Mouse (Mus musculus) hematopoietic stem cell, adult 5-6 weeks (primary cell): ENCODE results near the gene Fam69a. TPM values are rescaled to one million over a fixed set of nuclear protein-coding genes. Genes with fewer than 3 reads are reported as not detected.
A peak's percentile ranks its signal among the peaks of the same experiment; 100 is the strongest.
"Not testable (repeated sequence)": the region's sequence is repeated elsewhere in the genome, so short reads cannot be mapped to it uniquely, and the experiment has no call there.

Source experiments
- ATAC-seq, 2 experiments: fragments of 125-278 bp in 1 of 2; replicated peaks in 1 of 2; 2 replicates each; pipeline ENCODE4 v1.8.0; 2016 to 2017; ENCODE audit warnings: inconsistent platforms in 2 of 2, mild to moderate bottlenecking in 2 of 2, moderate number of reproducible peaks in 2 of 2, low read depth in 1 of 2, moderate TSS enrichment in 1 of 2; ENCODE audit not compliant: low FRiP score in 2 of 2, poor library complexity in 2 of 2, severe bottlenecking in 2 of 2, insufficient read depth in 1 of 2, low TSS enrichment in 1 of 2
- total RNA-seq: library from RNA; stranded (forward); fragments of 172-1452, 232-1000 nt; gene quantifications from 2 replicates; pipeline ENCODE4 v1.2.3, GENCODE M21; 2017

Gene Fam69a
- total RNA-seq, 1 experiment from 2014 or later = 7.1 TPM

DNA sequence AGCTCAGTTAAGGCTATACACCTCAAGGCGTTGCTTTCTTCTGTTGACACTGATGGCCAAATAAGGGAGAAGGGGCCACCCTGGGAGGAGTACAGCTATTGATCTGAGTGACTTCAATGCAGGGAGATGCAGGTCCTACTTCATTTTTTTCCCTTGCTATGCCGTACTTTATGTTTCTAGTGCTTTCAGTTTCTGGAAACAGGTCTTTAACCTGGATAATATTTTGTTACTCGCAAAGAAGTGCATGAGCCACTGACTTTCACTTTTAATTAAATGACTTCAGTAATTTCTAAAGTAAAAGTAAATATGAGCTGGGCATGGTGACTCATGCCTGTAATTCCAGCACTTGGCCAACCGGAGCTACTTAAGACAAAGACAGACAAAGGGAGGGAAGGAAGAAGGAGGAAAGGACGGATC lies 958 bp upstream of the Fam69a start:
- ATAC-seq = peak; percentile 23 to 29; a peak in 2 of 4 replicates

DNA sequence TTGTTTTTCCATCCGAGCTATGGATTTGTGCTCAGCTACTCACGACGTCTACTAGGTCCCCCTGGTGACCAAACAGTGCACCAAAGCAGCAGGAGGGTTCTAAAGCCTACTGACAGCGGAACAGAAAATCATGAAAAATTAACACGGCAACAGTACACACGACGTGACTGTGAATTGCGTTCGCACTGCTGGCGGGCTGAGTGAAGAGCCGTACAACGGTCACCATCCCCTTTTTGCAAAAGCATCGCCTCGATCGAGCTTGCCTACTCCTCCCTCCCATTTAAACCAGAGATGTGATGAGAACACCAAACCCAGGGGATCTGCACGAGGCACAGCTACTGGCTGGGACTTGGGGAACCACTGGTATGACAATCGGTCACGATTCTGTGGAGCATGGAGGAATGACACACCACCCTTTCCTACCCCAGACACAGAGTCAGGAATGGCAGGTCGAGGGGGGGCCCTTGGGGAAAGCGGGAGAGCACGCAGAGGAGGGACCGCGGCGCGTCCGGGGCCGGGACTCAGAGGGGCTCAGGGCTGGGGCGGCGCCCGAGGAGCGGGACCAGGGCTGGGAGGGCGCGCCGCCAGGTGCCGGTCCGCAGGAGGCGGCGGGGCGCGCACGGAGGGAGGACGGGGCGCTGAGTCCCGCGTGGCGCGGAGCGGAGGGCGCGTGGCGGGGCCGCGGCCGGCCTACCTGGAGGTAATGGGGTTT lies 474 bp downstream of the Fam69a start:
- ATAC-seq = peak; percentile 64 to 80

DNA sequence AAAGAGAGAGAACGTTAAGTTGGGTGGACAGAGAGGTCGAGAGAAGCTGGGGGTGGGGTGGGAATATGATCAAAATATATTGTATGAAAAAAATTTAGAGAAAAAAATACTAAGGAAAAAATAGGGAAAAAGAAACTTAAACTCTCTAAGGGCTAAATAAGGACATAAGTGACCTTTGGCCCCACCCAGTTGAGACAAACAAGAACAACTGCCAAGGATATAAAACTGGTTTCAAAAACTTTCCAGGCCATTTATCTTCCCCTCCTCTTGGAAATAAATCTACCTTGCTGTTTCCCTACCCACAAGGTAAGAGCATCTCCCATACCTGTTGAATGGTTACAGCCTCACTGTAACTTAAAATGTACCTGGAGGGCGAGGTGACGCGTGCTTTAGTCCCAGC lies 2.9 kb downstream of the Fam69a start:
- no peak for ATAC-seq

DNA sequence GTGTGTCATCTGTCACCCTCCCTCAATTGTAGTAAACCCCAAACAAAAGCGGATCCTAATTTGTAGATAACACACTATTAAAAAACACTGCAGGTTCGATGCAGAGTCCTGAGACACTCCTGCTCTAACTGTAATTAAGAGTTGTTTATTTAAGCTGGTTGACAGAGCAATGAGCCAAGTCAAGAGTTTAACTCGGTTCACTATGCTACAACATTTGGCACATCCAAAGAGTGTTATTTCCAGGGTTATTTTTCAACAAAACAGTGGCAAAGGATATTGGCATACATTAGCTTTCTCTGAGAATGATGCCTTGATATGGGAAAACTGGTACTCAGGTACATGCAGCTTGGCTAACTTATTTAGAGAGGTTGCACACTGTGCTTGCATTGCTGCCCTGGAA lies 4.9 kb downstream of the Fam69a start:
- ATAC-seq = no peak

DNA sequence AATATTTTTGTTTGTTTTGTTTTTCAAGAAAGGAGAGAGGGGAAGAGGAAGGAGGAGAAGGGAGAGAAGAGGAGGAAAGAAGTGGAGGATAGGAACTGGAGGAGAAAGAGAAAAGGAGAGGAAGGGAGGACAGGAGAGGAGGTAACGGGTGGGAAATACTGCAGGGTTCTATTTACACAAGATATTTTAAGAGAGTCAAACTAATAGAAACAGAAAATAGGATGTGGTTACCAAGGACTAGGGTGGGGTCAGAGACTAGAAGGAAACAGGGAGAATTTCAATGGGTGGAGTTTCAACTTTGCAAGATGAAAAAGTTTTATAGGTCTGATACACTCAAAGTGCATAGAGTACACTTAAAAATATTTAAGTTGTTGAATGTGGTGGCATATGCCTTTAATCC lies 7.0 kb downstream of the Fam69a start:
- no peak for ATAC-seq

DNA sequence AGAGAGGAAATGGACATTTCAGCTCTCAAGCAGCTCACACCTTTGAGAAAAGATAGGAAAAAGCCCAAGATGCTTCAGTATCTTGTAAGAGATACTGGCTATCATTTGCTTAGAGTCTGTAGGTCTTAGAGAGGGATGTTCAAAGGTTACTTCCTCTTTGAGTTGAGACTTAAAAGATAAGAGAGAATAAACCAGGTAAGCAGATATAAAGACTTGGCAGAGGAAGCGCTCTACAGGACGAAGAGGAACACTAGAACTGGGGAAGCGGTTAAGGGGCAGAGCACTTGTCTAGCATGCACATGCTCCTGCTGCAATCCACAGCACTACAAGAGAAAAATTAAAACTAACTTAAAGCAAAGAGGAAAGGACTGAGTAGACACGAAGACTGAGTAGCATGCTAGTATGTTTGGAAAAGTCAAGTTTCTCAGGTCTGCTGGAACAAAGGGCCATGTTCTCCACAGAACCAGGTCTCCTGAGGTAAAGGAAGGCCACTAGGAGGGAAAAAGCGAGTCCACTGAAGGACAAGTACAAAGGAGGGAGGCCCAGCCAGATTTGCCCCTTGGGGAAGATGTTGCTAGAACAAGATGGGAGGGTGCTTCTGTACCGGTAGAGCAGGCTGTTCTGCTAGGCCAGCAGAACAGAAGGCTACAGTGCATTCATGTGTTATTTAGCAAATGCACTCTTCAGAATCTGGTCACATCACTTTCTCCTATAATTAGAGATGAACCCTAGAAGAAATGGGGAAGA lies 8.4 kb downstream of the Fam69a start:
- peak in 1 of 2 experiments; percentile 58; a peak in 1 of 4 replicates for ATAC-seq

DNA sequence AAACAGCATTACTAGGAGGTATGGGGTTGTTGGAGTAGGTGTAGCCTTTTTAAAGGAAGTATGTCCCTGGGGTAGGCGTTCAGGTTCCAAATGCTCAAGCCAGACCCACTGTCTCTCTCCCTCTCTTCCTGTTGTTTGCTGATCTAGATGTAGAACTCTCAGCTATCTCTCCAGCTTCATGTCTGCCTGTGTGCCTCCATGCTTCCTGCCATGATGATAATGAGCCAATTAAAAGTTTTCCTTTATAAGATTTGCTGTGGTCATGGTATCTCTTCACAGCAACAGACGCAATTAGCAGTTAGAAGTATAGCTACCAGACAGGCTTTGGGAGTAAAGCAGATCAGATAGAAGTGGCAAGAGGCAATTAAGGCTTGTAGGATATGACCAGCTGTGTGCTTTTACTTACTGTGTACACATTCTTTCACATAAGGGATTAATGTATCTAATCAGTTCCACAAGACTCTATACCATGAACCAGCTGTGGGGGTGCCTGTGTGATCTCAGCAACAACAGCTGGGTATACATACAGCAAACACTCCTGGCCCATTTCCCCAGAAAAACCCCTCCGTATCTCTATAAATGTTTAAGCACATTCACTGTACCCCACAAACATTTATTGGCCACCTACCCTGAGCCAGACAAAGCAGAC lies 9.1 kb downstream of the Fam69a start:
- ATAC-seq = no peak; a peak in 1 of 4 replicates

DNA sequence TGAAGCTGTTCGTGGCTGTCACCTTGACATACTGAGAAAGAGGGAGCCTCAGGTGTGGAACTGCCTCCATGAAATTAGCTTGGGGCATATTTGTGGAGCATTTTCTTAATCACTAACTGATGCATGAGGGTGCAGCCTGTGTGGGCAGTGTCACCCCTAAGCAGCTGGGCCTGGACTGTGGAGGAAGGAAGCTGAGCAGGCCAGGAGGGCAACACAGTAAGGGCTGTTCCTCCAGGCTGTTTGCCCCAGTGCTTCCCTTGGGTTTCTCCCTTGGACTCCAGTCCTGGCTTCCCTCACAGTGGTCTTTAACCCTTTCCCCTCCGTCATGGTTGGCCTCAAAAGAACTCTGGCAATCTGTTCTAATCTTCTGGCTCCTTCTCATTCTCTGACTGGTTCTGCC lies 13.6 kb downstream of the Fam69a start:
- ATAC-seq = peak; percentile 68 to 75

DNA sequence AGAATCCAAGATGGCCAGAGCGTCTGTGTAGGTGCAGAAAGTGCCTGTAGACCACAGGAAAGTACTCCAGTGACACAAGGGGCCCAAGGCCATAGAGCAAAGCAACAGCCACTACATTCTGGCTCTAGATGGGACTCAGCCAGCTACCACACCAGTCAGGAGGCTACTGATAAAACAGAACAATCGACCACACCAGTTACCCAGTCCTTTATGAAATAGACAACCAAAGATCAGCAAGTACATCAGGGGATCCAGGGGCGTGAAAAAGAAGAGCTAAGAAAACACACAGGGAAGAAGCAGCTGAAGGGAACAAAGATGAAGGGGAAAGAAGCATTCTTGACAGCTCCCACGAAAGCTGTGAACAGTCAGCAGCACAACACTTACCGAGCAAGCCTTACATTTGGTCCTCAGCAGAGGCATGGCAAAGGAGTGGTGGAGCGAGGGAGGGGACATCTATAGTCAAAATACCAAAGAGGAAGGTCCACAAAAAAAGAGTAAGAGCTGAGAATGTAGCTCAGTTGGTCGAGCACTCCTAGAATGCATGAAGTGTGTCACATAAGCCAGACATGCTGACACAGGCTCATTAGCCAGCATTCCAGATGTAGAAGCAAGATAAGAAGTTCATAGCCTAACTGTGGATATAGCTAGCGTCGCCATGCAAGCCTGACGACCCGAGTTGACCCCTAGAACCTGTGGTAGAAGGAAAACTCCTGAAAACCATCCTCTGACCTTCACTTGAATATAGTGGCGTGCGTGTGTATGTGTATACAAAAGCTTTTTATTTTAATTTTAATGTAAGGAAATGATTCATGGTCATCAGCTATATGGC lies 14.2 kb downstream of the Fam69a start:
- peak; percentile 26 to 60; a peak in 3 of 4 replicates for ATAC-seq

DNA sequence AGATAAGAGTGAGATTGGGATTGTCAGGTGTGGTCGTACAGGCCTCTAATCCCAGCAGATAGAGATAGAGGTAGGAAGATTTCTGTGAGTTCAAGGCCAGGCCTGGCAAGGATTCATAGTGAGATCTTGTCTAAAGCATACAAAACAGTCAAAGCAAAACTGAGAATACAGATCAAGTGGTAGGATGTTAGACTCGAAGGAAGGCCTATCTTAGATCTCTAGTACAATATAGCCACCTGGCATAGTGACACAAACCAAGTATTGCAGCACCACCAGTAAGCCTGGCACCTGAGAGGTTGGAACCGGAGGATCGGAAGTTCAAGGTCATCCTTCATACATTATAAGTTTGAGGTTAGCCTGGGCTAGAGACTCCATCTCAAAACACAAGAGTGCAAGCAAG lies 15.8 kb downstream of the Fam69a start:
- no peak for ATAC-seq

DNA sequence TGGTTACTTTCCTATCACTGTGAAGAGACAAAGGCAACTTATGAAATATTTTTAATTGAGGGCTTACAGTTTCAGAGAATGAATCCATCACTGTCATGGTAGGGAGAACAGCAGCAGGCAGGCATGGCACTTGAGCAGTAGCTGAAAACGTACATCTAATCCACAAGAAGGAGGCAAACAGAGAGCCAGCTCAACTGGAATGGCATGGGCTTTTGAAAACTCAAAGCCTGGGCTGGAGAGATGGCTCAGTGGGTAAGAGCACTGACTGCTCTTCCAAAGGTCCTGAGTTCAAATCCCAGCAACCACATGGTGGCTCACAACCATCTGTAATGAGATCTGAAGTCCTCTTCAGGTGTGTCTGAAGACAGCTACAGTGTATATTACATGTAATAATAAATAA lies 17.1 kb downstream of the Fam69a start:
- not testable (repeated sequence) for ATAC-seq

DNA sequence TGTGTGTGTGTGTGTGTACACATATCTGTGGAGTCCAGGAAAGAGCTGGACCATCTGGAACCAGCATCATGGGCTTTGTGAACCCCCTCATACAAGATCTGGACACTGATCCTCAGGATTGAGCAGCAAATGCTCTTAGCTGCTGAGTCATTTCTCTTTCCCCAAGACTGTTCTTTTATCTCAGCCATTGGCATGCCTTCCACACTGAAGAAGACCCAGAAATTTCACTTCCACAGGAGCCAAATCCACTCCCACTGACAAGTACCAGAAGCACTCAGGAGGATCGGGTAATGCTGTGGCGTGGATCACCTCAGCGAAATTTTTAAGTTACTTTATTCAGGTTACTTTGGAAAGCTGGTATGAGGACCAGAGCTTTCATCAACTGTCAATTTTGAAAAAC lies 18.8 kb downstream of the Fam69a start:
- ATAC-seq = no peak

DNA sequence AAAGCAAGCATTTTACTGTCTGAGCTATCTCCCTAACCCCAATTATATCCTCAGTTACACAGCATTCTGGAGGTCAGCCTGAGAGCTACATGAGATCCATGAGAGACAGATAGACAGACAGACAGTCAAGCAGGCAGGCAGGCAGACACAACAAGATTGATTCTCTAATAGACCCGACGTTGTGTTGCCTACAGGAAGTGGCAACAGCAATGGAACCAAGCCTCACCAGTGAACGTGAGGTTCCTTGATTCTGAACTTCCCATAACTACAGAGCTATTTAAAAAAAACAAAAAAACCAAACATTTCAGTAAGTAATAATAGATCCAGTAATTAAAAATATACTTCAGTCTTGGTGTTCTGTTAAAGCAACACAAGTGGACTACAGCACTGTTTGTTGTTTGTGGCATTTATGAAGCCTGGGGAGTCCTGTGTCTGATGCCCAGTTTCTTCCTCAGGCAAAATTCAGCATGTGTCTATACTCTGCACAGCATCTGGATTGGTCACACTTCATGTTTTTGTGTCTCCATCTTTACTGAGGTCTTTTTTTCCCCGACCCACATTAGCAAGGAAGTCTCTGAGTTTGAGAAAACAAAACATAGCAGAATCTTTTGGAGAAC lies 19.9 kb downstream of the Fam69a start:
- ATAC-seq = peak; percentile 56 to 59; a peak in 3 of 4 replicates

DNA sequence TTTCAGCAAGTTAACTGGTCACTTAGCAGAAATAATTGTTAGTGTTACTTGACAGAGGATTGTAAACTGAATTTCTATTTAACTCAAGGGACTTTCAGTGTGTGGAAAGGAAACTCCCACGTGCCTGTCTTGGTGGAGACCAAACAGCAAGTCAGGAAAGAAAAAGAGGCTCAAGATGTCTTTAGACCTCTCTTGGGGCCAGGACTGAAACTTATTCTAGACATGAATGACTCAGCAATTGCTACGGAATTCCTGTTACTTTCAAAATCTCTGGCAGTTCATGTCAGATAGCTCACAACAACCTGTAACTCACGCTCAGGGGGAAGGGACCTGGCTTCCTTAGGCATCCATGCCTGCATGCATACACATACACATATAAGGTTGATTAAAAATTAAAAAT lies 20.7 kb downstream of the Fam69a start:
- no peak for ATAC-seq

DNA sequence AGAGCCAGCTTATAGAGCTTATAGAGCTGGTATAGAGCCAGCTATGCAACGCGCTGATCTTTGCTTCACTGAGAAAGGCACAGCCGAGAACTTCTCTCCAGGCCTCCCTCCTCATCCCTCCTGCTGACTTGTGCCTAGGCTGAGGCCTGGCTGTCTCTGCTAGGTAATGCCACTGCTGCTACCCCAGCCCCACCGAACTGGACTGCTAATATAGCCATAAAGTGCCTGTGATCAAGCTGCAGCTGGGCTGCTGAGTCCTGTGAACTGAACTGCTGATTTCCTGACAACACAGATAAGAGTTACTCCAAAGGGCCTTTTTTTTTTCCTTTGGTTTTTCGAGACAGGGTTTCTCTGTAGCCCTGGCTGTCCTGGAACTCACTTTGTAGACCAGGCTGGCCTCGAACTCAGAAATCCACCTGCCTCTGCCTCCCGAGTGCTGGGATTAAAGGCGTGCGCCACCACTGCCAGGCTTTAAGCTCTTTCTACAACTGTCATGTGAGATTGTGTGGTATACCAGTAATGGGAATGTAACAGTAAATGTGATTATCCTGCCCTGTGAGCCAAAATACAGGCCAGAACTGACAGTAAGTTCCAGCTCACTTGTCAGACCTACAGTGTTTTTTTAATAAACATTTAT lies 21.4 kb downstream of the Fam69a start:
- ATAC-seq = no peak

DNA sequence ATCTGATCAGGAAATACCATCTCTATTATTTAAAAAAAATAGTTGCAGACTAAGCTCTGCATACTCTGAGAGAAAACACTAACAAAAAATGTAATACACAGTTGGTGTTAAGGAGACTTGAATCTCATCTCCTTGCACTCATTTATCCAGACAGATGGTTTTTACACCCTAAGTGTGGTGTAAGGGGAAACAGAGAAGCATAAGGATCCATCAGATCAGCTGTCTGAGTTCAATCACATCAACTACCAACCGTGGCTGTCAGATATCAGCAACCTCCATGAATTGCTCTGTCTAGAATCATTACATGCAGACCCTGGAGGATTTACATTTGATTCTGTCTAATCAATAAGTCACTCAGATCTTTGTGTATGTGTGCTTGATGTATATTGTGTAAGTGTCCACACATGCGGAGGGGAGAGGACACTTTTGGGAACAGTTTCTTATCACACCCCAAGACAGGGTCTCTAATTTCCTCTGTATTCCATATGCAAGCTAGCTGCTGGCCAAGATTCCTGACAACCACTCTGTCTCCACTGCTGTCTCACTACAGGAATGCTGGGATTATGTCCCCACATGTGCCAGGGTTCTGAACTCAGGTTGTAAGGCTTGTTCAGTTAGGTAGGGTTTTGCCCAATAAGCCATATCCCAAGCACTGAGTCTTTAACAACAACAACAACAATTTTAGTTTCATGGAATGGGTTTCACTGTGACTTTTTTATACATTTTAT lies 22.7 kb downstream of the Fam69a start:
- ATAC-seq = no peak
